Mouse (Mus musculus) liver, embryonic 15.5 days (tissue): ENCODE data around the gene Ms4a13. TPM values are rescaled to one million over a fixed set of nuclear protein-coding genes. Genes with fewer than 3 reads are reported as not detected.
"Not testable (repeated sequence)": the region's sequence is repeated elsewhere in the genome, so short reads cannot be mapped to it uniquely, and the experiment has no call there.

Experiments
- ATAC-seq: fragments of 200-750 bp; cut with Nextera tagmentation; 2 replicates; pipeline ENCODE4 v1.8.0; 2017; ENCODE audit warnings: moderate number of reproducible peaks, mild to moderate bottlenecking, moderate library complexity; ENCODE audit not compliant: insufficient read depth
- H3K27ac ChIP-seq: fragments of 300-500 bp; sonication (generic); replicated peaks from 2 replicates; pipeline ENCODE4 v1.5.1; 2015; ENCODE audit warnings: mild to moderate bottlenecking, inconsistent platforms
- H3K27me3 ChIP-seq: fragments of 300-500 bp; sonication (generic); 2 replicates; pipeline ENCODE4 v1.6.1; 2015; ENCODE audit warnings: mild to moderate bottlenecking, inconsistent platforms
- H3K36me3 ChIP-seq: fragments of 300-500 bp; sonication (generic); replicated peaks from 2 replicates; pipeline ENCODE4 v1.6.1; 2015; ENCODE audit warnings: moderate library complexity, mild to moderate bottlenecking, inconsistent platforms
- H3K4me1 ChIP-seq: fragments of 300-500 bp; sonication (generic); replicated peaks from 2 replicates; pipeline ENCODE4 v1.6.1; 2015; ENCODE audit warnings: inconsistent platforms
- H3K4me2 ChIP-seq: fragments of 300-500 bp; sonication (generic); 2 replicates; pipeline ENCODE4 v1.6.1; 2015; ENCODE audit warnings: moderate library complexity, mild to moderate bottlenecking, inconsistent platforms
- H3K4me3 ChIP-seq: fragments of 300-500 bp; sonication (generic); replicated peaks from 2 replicates; pipeline ENCODE4 v1.5.1; 2015; ENCODE audit warnings: mild to moderate bottlenecking, inconsistent platforms
- H3K9ac ChIP-seq: fragments of 300-500 bp; sonication (generic); 2 replicates; pipeline ENCODE4 v1.6.1; 2015; ENCODE audit warnings: moderate library complexity, mild to moderate bottlenecking, inconsistent platforms
- H3K9me3 ChIP-seq: fragments of 300-500 bp; sonication (generic); replicated peaks from 2 replicates; pipeline ENCODE4 v1.6.1; 2016; ENCODE audit warnings: inconsistent platforms
- WGBS: fragments of 180-500 bp; shearing (Covaris S2); methylation state at CpG from one replicate; pipeline ENCODE4 v1.1.7; 2015; ENCODE audit warnings: mixed read lengths; ENCODE audit not compliant: insufficient replicate concordance; 5-methylcytosine and 5-hydroxymethylcytosine counted together
- polyA plus RNA-seq: library from polyadenylated mRNA; unstranded; fragments of >200 nt; fragmentation: Nextera tagmentation; extraction: Ambion mirVana; gene quantifications from 2 replicates; pipeline ENCODE4 v1.2.1, GENCODE M21; 2015

Gene Ms4a13
- polyA plus RNA-seq, result not detected in 2 replicates

GRCm38 (mm10) chr19:11196546-11196945 lies at the start of gene Ms4a13:
TSS of gene Ms4a13 (minus strand) at chr19:11196737.
- H3K4me1 ChIP-seq, result no peaks in the 10 kb centered on the region
- ATAC-seq, result no peak
- no peak within 1 kb of the TSS for H3K27ac ChIP-seq
- no peaks in the 10 kb centered on the region for H3K27me3 ChIP-seq
- H3K36me3 ChIP-seq, result no peaks in the 10 kb centered on the region
- H3K4me2 ChIP-seq, result no peak within 1 kb of the TSS
- 64% methylated on average over 12 of the region's 12 CpGs for WGBS
- no peak within 1 kb of the TSS for H3K9ac ChIP-seq
- H3K4me3 ChIP-seq, result no peak within 1 kb of the TSS
- H3K9me3 ChIP-seq, result no peaks in the 10 kb centered on the region

DNA sequence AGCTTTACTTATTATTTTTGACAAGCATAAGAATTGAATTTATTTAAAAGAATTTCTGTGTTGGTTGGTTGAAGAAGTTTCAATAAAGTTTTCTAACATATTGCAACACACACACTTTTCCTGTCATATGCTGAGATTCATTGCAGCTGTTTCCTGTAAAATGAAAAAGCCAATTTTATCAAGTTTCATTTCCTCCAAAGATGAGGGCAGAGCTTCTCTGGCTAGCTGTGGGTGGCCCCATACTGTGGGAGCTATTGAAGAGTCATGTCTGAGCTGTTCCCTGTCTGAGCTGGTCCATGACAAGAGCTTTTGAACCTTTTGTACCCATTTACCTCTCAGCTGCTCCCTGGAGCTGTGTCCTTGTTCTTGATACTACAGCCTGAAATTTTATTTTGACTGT lies 47.7 kb upstream of the Ms4a13 start:
- Histone ChIP-seq H3K27ac (no peak overlapping the region), H3K9ac (no peak overlapping the region), H3K27me3 (no peaks in the 10 kb centered on the region), H3K9me3 (no peaks in the 10 kb centered on the region), H3K4me3 (no peak overlapping the region), H3K36me3 (no peaks in the 10 kb centered on the region), H3K4me2 (no peak overlapping the region), H3K4me1 (no peaks in the 10 kb centered on the region)
- no peak for ATAC-seq

- 57% methylated on average over 5 of the region's 5 CpGs for WGBS
- H3K27me3 ChIP-seq, result no peaks in the 10 kb centered on the region
- ATAC-seq, result no peak
Measured at GRCm38 (mm10) chr19:11242560-11242959, 46.0 kb upstream of the Ms4a13 start.

DNA sequence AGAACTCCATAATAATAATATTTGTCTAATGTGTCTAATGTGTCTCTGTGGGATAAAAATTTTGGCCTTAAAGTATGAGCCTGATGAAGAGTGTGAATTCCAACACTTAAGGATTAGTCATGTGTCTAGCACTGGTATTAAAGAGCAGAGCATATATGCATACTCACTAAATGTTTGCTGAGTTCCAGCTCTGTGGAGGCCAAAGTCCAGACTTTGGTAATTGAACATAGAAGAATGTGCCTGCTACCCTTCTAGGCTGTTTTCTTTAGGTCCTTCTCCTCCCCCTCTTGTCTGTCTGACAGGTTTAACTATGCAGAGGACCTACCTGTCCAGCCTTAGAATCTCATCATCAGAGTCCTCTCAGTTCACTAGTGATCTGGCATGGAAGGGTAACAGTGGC lies 39.3 kb upstream of the Ms4a13 start:
- H3K9ac ChIP-seq, result no peak overlapping the region
- no peak overlapping the region for H3K27ac ChIP-seq
- H3K27me3 ChIP-seq, result no peaks in the 10 kb centered on the region
- no peak overlapping the region for H3K4me3 ChIP-seq
- H3K36me3 ChIP-seq, result no peaks in the 10 kb centered on the region
- no peak overlapping the region for H3K4me2 ChIP-seq
- no peaks in the 10 kb centered on the region for H3K9me3 ChIP-seq
- 0 out of 2 replicates have a peak, but pooled peaks cover 5% of the 10 kb centered on the region for H3K4me1 ChIP-seq
- no peak for ATAC-seq

More at GRCm38 (mm10) chr19:11242560-11242959, 46.0 kb upstream of the Ms4a13 start:
- Histone ChIP-seq H3K27ac (no peak overlapping the region), H3K9me3 (no peaks in the 10 kb centered on the region), H3K4me2 (no peak overlapping the region), H3K4me3 (no peak overlapping the region), H3K9ac (no peak overlapping the region), H3K36me3 (no peaks in the 10 kb centered on the region), H3K4me1 (no peaks in the 10 kb centered on the region)

- H3K36me3 ChIP-seq, result no peaks in the 10 kb centered on the region
- WGBS, result 37% methylated on average over 5 of the region's 5 CpGs
- no peak overlapping the region for H3K4me3 ChIP-seq
- no peak overlapping the region for H3K4me2 ChIP-seq
- H3K27me3 ChIP-seq, result no peaks in the 10 kb centered on the region
- no peak overlapping the region for H3K27ac ChIP-seq
- no peaks in the 10 kb centered on the region for H3K9me3 ChIP-seq
- no peak for ATAC-seq
- H3K9ac ChIP-seq, result no peak overlapping the region
- H3K4me1 ChIP-seq, result 0 out of 2 replicates have a peak, but pooled peaks cover 5% of the 10 kb centered on the region
Measured at GRCm38 (mm10) chr19:11234921-11235735, 38.6 kb upstream of the Ms4a13 start.

DNA sequence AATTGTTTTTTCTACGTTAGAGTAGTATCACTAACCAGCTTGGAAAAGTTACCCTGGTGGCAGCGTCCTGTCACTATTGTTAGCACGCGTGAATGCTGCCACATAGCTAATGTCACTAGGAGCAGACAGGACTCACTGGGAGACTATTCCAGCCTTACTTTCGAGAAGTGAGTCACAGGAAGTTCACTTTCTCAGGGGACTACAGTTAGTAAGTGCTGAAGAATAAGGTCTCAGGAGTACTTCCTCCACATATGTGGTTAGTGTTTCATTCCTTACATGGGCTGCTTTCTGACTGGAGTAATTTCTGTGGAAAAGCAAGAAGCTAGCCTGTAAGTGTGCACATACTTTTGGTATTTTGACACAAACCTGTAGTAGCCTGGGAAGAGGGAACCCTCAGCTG lies 37.7 kb upstream of the Ms4a13 start:
- Histone ChIP-seq H3K27ac (no peak overlapping the region), H3K4me1 (0 out of 2 replicates have a peak, but pooled peaks cover 5% of the 10 kb centered on the region), H3K36me3 (no peaks in the 10 kb centered on the region), H3K9me3 (no peaks in the 10 kb centered on the region), H3K27me3 (no peaks in the 10 kb centered on the region), H3K4me3 (no peak overlapping the region), H3K4me2 (no peak overlapping the region), H3K9ac (no peak overlapping the region)
- ATAC-seq, result no peak
- WGBS, result 43% methylated on average over 5 of the region's 5 CpGs

DNA sequence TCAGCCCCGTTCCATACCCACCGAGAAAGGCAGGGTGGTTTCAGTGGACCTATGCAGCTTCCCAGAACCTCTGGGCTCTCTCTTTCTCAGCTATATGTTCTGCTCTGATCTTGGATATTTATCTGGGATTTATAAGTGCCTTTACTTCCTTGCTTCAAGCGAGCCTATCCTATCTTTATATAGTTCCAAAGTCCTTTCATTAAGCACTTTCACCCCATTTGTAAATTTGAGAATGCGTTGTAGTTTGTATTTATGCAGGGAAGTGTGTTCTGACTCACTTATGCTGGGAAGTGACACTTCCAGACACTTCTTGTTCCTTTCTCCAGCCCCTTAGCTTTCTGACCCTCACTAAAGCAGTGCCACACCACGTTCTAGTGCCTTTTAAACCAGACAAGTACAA lies 35.8 kb upstream of the Ms4a13 start, which contains the start of gene Ms4a12:
TSS of gene Ms4a12 (minus strand) at position 101 of the 400 bp plus-strand sequence.
- no peaks in the 10 kb centered on the region for H3K9me3 ChIP-seq
- H3K27ac ChIP-seq, result no peak within 1 kb of the TSS
- 49% methylated on average over 5 of the region's 5 CpGs for WGBS
- no peaks in the 10 kb centered on the region for H3K27me3 ChIP-seq
- H3K4me3 ChIP-seq, result no peak within 1 kb of the TSS
- no peak for ATAC-seq
- no peak within 1 kb of the TSS for H3K4me2 ChIP-seq
- H3K4me1 ChIP-seq, result 0 out of 2 replicates have a peak, but pooled peaks cover 5% of the 10 kb centered on the region
- H3K36me3 ChIP-seq, result no peaks in the 10 kb centered on the region
- no peak within 1 kb of the TSS for H3K9ac ChIP-seq

DNA sequence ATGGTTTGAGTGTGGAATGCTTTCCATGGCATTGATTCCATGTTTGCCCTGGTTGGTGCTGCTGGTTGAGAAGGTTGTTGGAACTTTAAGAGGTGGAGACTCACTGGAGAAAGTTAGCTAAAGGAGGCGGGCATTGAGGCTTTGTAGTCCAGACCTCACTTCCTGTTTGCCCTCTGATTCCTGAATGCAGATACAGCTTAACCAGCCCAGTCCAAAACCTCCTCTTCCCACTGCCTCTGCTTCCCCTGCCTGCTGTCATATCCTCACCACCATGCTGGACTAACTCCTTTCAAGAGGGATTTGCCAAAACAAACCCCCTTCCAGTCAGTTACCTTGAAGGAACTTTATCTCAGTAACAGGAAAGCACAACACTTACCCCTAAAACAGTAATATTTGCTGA lies 4.0 kb downstream of the Ms4a13 start:
- WGBS, result 27% methylated on average over 1 of the region's 1 CpGs
- no peak overlapping the region for H3K4me2 ChIP-seq
- no peaks in the 10 kb centered on the region for H3K36me3 ChIP-seq
- H3K27ac ChIP-seq, result no peak overlapping the region
- no peak overlapping the region for H3K9ac ChIP-seq
- no peaks in the 10 kb centered on the region for H3K4me1 ChIP-seq
- no peaks in the 10 kb centered on the region for H3K9me3 ChIP-seq
- no peak overlapping the region for H3K4me3 ChIP-seq
- no peaks in the 10 kb centered on the region for H3K27me3 ChIP-seq
- no peak for ATAC-seq

- 13% methylated on average over 5 of the region's 5 CpGs for WGBS
- H3K4me1 ChIP-seq, result no peaks in the 10 kb centered on the region
- H3K36me3 ChIP-seq, result no peaks in the 10 kb centered on the region
- H3K9ac ChIP-seq, result no peak overlapping the region
- no peaks in the 10 kb centered on the region for H3K27me3 ChIP-seq
- H3K9me3 ChIP-seq, result no peaks in the 10 kb centered on the region
- ATAC-seq, result no peak
- no peak overlapping the region for H3K4me2 ChIP-seq
- no peak overlapping the region for H3K27ac ChIP-seq
- H3K4me3 ChIP-seq, result no peak overlapping the region
Measured at GRCm38 (mm10) chr19:11184121-11184520, 12.4 kb downstream of the Ms4a13 start.

GRCm38 (mm10) chr19:11177464-11177863 lies 19.1 kb downstream of the Ms4a13 start:
- Histone ChIP-seq H3K4me2 (no peak overlapping the region), H3K4me3 (no peak overlapping the region), H3K4me1 (no peaks in the 10 kb centered on the region), H3K9me3 (no peaks in the 10 kb centered on the region), H3K9ac (no peak overlapping the region), H3K36me3 (no peaks in the 10 kb centered on the region), H3K27ac (no peak overlapping the region), H3K27me3 (no peaks in the 10 kb centered on the region)
- WGBS, result 67% methylated on average over 2 of the region's 2 CpGs
- ATAC-seq, result no peak

DNA sequence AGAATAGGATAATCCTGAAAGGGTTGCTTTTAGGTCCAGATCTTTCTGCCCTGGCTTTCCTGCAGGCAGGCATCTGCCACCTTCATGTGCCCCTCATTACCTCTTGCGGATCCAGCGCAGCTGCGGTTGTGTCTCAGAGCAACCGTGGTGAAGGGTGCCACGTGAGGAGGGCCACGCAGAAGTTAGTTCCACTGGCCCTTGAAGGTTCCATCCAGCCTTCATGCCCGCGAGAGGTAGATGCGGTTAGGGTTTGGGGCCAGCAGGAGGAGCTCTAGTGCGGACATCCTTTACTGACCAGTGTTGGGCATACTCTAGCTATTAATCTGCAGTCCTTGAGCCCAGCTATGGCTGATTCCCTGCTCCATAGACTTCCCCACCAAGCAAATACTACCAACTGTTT lies 31.4 kb downstream of the Ms4a13 start, which contains the start of gene 1700025F22Rik:
TSS of gene 1700025F22Rik (minus strand) at position 149 of the 400 bp plus-strand sequence.
- no peak within 1 kb of the TSS for H3K9ac ChIP-seq
- H3K36me3 ChIP-seq, result no peaks in the 10 kb centered on the region
- H3K9me3 ChIP-seq, result no peaks in the 10 kb centered on the region
- no peaks in the 10 kb centered on the region for H3K4me1 ChIP-seq
- 25% methylated on average over 10 of the region's 10 CpGs for WGBS
- no peak within 1 kb of the TSS for H3K4me2 ChIP-seq
- H3K4me3 ChIP-seq, result no peak within 1 kb of the TSS
- H3K27me3 ChIP-seq, result no peaks in the 10 kb centered on the region
- no peak within 1 kb of the TSS for H3K27ac ChIP-seq
- no peak for ATAC-seq

DNA sequence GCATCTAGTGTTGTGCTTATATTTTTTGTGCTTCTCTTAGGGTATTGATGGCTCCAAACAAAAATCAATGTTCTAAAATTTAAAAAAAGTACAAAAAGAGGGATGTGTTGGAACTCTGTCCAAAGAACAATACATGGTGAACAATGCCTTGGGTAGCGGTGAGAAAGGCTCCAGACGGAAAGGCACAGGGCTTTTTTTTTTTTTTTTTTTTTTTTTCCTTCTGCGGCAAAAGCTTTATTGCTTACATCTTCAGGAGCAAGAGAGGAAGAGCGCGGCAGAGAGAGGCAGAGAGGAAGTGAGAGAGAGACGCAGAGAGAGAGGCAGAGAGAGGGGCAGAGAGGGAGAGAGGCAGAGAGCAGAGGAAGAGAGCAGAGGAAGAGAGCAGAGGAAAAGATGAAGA lies 38.6 kb downstream of the Ms4a13 start:
- 70% methylated on average over 5 of the region's 6 CpGs for WGBS
- H3K36me3 ChIP-seq, H3K27ac ChIP-seq, H3K27me3 ChIP-seq, ATAC-seq, H3K4me2 ChIP-seq, H3K4me3 ChIP-seq, H3K9ac ChIP-seq, H3K4me1 ChIP-seq, H3K9me3 ChIP-seq: not testable (repeated sequence)
